Mouse (Mus musculus) brown adipose tissue, adult 24 weeks (tissue): ENCODE results near the gene Tas2r117. TPM values are rescaled to one million over a fixed set of nuclear protein-coding genes. Genes with fewer than 3 reads are reported as not detected.

Experiments used
- H3K27ac ChIP-seq: fragments of 200-500 bp; replicated peaks from 2 replicates; pipeline ENCODE4 v1.5.1; 2012; ENCODE audit warnings: low read depth, mild to moderate bottlenecking, low read length
- H3K4me1 ChIP-seq: fragments of 200-500 bp; 2 replicates; pipeline ENCODE4 v1.6.1; 2012; ENCODE audit warnings: low read length, mixed read lengths; ENCODE audit not compliant: control insufficient read depth, insufficient read depth, insufficient read length
- H3K4me3 ChIP-seq: fragments of 200-500 bp; 2 replicates; pipeline ENCODE4 v1.5.1; 2012; ENCODE audit warnings: low read depth, mild to moderate bottlenecking, low read length, moderate library complexity; ENCODE audit not compliant: insufficient read depth
- polyA plus RNA-seq: library from polyadenylated mRNA; stranded (reverse); fragments of >200 nt; gene quantifications from 2 replicates; pipeline ENCODE4 v1.2.4, GENCODE M21; 2012; ENCODE audit not compliant: missing spikeins, insufficient read depth, insufficient read length

Tas2r117 gene
- polyA plus RNA-seq, result not detected in 2 replicates

DNA sequence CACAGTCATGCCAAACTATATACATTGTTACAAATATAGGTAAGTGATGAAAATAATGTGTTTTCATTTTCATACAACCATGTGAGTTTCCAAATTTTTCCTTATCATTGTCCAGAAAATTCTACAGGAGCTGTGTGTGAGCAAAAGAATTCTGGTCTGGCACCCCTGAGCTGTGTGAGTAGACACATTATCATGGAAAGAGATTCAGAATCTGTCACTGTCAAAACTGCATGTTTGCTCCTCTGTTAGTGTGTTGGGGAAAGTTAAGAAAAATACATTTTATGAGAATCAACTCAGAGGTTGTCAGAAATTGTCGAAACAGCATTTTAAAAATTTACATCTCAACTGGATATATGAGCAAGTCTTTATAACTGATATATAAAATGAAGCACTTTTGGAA is at the start of gene Tas2r117:
Gene Tas2r117, plus strand, starts transcription at position 301 of the 400 bp plus-strand sequence.
- H3K27ac ChIP-seq, result no peak within 1 kb of the TSS
- no peak within 1 kb of the TSS for H3K4me3 ChIP-seq
- no peaks in the 10 kb centered on the region for H3K4me1 ChIP-seq

DNA sequence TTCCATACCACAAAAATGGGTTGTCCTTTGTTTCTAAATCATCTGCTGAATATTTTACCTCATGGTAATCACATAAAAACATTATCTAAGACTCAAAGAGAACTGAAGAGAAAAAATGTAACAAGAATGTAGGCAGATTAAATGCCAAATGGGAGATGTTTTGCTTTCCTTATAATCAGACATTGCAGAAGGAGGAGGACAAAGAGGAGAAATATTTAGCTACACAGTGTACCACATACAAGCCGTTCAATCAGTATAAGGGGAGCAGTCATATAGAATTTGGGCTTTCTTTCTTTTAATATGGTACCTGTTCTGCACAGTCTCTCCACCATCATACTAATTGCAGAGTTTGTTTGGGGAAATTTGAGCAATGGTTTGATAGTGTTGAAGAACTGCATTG is 48.2 kb upstream of the Tas2r117 start, which contains the start of gene Tas2r124:
Gene Tas2r124, plus strand, starts transcription at position 301 of the 400 bp plus-strand sequence.
- H3K4me3 ChIP-seq, result no peak within 1 kb of the TSS
- H3K27ac ChIP-seq, result no peak within 1 kb of the TSS
- H3K4me1 ChIP-seq, result no peaks in the 10 kb centered on the region

DNA sequence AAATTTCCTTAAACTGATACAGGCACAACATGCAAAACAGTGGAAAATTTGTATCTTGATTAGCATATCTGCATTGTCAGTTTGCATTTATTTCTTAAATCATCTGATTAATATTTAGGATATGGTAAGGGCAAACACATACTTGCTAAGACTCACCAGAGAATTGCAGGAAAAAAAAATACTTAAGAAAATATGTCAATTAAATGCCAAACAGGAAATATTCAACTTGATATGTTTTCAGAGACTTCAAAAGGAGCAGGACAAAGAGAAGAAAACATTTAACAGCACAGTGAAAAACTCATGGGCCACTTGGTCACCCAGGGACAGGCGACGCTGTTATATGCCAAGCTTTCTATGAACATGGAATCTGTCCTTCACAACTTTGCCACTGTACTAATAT is 40.8 kb upstream of the Tas2r117 start, which contains the start of gene Tas2r102:
Gene Tas2r102, plus strand, starts transcription at position 301 of the 400 bp plus-strand sequence.
- Histone ChIP-seq H3K27ac (no peak within 1 kb of the TSS), H3K4me3 (no peak within 1 kb of the TSS), H3K4me1 (no peaks in the 10 kb centered on the region)

DNA sequence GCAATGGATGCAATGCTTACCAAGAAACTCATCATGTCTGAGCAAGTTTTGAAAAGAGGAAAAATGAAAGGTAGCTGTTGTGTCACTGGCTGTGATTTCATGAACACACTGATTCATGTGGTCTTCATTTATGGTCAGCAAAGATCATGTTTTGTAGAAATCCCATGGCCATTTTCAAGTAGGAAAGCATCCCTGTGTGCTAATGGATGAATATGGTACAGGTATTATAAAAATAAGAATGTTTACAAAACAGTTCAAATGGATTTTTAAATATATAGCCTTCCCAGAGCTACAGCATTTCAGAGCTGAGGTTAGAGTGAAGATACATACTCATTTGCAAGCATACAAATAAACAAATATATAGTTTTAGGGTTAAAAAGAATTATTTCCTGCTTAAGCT is 24.6 kb upstream of the Tas2r117 start, which contains the start of gene Tas2r136:
Gene Tas2r136, minus strand, starts transcription at position 101 of the 400 bp plus-strand sequence.
- Histone ChIP-seq H3K4me3 (no peak within 1 kb of the TSS), H3K27ac (no peak within 1 kb of the TSS), H3K4me1 (no peaks in the 10 kb centered on the region)

DNA sequence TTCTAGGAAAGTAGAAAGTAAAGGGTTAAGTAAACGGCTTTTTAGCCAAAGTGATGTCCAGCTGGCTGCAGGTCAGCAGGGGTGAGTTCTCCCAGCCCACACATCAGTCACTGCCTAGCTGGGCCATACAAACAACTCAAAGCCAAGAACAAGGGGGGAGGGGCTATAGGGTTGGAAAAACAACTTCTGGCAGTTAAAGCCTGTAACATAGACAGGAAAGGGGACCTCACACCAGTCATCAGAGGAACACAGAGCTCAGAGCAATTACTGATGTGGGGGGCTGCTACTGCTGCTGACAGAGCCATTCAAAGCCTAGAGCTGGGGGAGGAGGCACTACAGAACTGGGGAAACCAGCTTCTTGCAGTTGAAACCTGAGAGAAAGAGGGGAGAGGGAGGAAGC is 7.2 kb upstream of the Tas2r117 start:
- Histone ChIP-seq H3K4me1 (no peaks in the 10 kb centered on the region), H3K4me3 (no peak overlapping the region), H3K27ac (no peak overlapping the region)

DNA sequence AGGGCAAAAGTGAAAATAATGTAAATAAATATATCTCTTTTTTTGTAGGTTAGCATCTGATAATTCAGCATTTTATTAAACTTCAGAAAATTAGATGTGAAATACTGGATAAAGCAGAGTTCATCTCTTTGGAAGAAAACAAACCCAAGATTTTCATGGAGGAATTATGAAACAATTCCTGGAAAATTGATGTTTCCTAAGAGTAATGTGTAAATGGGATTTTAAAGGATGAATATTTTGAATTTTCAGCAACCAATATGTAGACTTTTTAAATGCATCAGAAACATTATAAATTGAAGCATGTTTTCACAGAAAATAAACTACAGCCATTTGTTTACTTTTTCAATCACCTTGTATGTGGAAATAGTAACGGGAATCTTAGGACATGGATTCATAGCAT is 44.2 kb downstream of the Tas2r117 start, which contains the start of gene Tas2r123:
Gene Tas2r123, plus strand, starts transcription at position 301 of the 400 bp plus-strand sequence.
- H3K4me1 ChIP-seq, result no peaks in the 10 kb centered on the region
- H3K27ac ChIP-seq, result no peak within 1 kb of the TSS
- H3K4me3 ChIP-seq, result no peak within 1 kb of the TSS

Other genes starting within 250 kb of the Tas2r117 start
- not detected in 2 replicates for gene Prh1, start 233.0 kb upstream of the Tas2r117 start, polyA plus RNA-seq
- not detected in 2 replicates for gene Prp2, start 206.9 kb upstream of the Tas2r117 start, polyA plus RNA-seq
- not detected in 2 replicates for gene A630073D07Rik, start 151.3 kb upstream of the Tas2r117 start, polyA plus RNA-seq
- gene Tas2r120, start 145.9 kb upstream of the Tas2r117 start, polyA plus RNA-seq, result not detected in 2 replicates
- gene Tas2r121, start 101.8 kb upstream of the Tas2r117 start, polyA plus RNA-seq, result not detected in 2 replicates
- not detected in 2 replicates for gene Tas2r122, start 90.9 kb upstream of the Tas2r117 start, polyA plus RNA-seq
- gene Tas2r115, start 64.8 kb upstream of the Tas2r117 start, polyA plus RNA-seq, result not detected in 2 replicates
- not detected in 2 replicates for gene Tas2r124, start 48.1 kb upstream of the Tas2r117 start, polyA plus RNA-seq
- not detected in 2 replicates for gene Tas2r102, start 40.7 kb upstream of the Tas2r117 start, polyA plus RNA-seq
- gene Tas2r136, start 24.7 kb upstream of the Tas2r117 start, polyA plus RNA-seq, result not detected in 2 replicates
- not detected in 2 replicates for gene Tas2r123, start 44.3 kb downstream of the Tas2r117 start, polyA plus RNA-seq
- gene Tas2r116, start 52.6 kb downstream of the Tas2r117 start, polyA plus RNA-seq, result not detected in 2 replicates
- gene Tas2r110, start 65.2 kb downstream of the Tas2r117 start, polyA plus RNA-seq, result not detected in 2 replicates
- not detected in 2 replicates for gene Tas2r113, start 90.2 kb downstream of the Tas2r117 start, polyA plus RNA-seq
- not detected in 2 replicates for gene Tas2r125, start 106.8 kb downstream of the Tas2r117 start, polyA plus RNA-seq
- gene Tas2r129, start 148.3 kb downstream of the Tas2r117 start, polyA plus RNA-seq, result not detected in 2 replicates
- gene Tas2r131, start 155.1 kb downstream of the Tas2r117 start, polyA plus RNA-seq, result not detected in 2 replicates
- not detected in 2 replicates for gene Tas2r109, start 178.1 kb downstream of the Tas2r117 start, polyA plus RNA-seq
- gene Tas2r103, start 234.3 kb downstream of the Tas2r117 start, polyA plus RNA-seq, result not detected in 2 replicates